Mouse (Mus musculus): ENCODE measurements around the gene Map2k5.

GRCm38 (mm10) chr9:63203461-63203860 is 174.2 kb downstream of the Map2k5 start:
- TF ChIP-seq CTCF (IDR thresholded peaks at IDR 0.05; ENCODE audit: extremely low read depth, insufficient read depth, low read length) (no peak), POLR2A (IDR thresholded peaks at IDR 0.05; ENCODE audit: extremely low read depth, insufficient read depth, low read length) (no peak)

Measured in cortical plate, adult 2 months (tissue).